18 mouse cellular contexts compared by ENCODE assay signal in the genomic region with DNA sequence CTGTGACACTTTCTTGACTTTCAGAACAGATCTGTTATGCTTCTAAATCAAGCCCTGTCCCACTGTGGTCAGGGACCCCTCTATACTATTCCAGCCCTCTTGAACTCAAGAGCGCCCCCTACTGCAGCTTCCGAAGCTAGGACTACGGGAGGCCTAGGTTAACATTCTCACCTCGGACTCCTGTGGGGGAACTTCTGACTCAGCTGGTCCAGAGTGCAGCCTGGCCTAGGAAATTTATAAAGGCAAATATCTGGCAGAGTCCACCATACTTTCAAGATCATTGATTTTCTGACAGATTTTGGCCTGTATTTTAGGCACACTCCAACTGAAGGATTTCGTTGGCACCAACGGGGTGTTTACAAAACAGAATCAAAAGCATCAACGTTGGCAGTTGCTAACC. TPM values are rescaled to one million over a fixed set of nuclear protein-coding genes. Genes with fewer than 3 reads are reported as not detected.
A peak's percentile ranks its signal among the peaks of the same experiment; 100 is the strongest.
DNase-seq lines count a peak whose midpoint lies in the region; ATAC-seq and TF ChIP-seq lines count a peak whose summit lies in the region.
"Had no signal": no experiment of that assay in that cellular context is flagged by ENCODE, and none has a peak within 500 bp of the region (broad histone marks: within the 10 kb centered on the region; RNA-seq: fewer than 3 reads in every experiment).

No protein-coding gene starts in this region.

- no peaks in the 10 kb centered on the region for H3K4me1 ChIP-seq in kidney, embryonic 14.5 days (ENCODE audit: control insufficient read depth, insufficient read depth, low read length)
- peaks cover 21% of the 10 kb centered on the region for H3K4me1 ChIP-seq in liver, postnatal 0 days (ENCODE audit: insufficient read depth)
- H3K4me1 ChIP-seq in liver, embryonic 11.5 days (replicated peaks; ENCODE audit: control insufficient read depth, insufficient read depth, low read length), result peaks cover 33% of the 10 kb centered on the region
- H3K4me1 ChIP-seq in ES-Bruce4 (ENCODE audit: control insufficient read depth, insufficient read depth, low read length), result peaks cover 5% of the 10 kb centered on the region
- H3K4me1 ChIP-seq in forebrain, embryonic 16.5 days (replicated peaks; ENCODE audit: control insufficient read depth, insufficient read depth, low read length), result no peaks in the 10 kb centered on the region
- H3K4me1 ChIP-seq: hindbrain, embryonic 15.5 days; midbrain, embryonic 12.5 days had no signal

- no peak overlapping the region for H3K9ac ChIP-seq in kidney, embryonic 14.5 days (ENCODE audit: low read depth, low read length)
- H3K9ac ChIP-seq in liver, postnatal 0 days (replicated peaks), result no peak overlapping the region
- H3K9ac ChIP-seq in liver, embryonic 11.5 days (ENCODE audit: low read depth, low read length), result no peak overlapping the region
- no peak overlapping the region for H3K9ac ChIP-seq in ES-Bruce4 (ENCODE audit: low read depth, poor library complexity, severe bottlenecking)
- no peak overlapping the region for H3K9ac ChIP-seq in forebrain, embryonic 16.5 days (replicated peaks; ENCODE audit: low read depth, low read length)
- H3K9ac ChIP-seq: hindbrain, embryonic 15.5 days; liver, embryonic 13.5 days; midbrain, embryonic 12.5 days had no signal

- peaks cover 27% of the 10 kb centered on the region; the same call in 1 of the 2 replicates for H3K36me3 ChIP-seq in kidney, embryonic 14.5 days (ENCODE audit: control insufficient read depth, insufficient read depth, low read length)
- H3K36me3 ChIP-seq in liver, postnatal 0 days (replicated peaks; ENCODE audit: insufficient read depth, low read length), result peaks cover 53% of the 10 kb centered on the region
- peaks cover 37% of the 10 kb centered on the region for H3K36me3 ChIP-seq in liver, embryonic 11.5 days (ENCODE audit: control insufficient read depth, insufficient read depth, low read length)
- peaks cover 3% of the 10 kb centered on the region for H3K36me3 ChIP-seq in ES-Bruce4 (ENCODE audit: control insufficient read depth, insufficient read depth, low read length, poor library complexity, severe bottlenecking)
- peaks cover 8% of the 10 kb centered on the region; the same call in 1 of the 2 replicates for H3K36me3 ChIP-seq in forebrain, embryonic 16.5 days (ENCODE audit: control insufficient read depth, insufficient read depth)

- TF ChIP-seq CTCF in liver, postnatal 0 days (IDR thresholded peaks at IDR 0.05; ENCODE audit: low read depth), result peak; percentile 39; the same call in 1 of the 2 replicates
- TF ChIP-seq CTCF in ES-Bruce4 (IDR thresholded peaks at IDR 0.05; ENCODE audit: low read depth, low read length), result peak; percentile 62

- WGBS in kidney, embryonic 14.5 days, result 89% methylated on average over 7 of the region's 7 CpGs
- 83% methylated on average over 7 of the region's 7 CpGs for WGBS in liver, postnatal 0 days (ENCODE audit: insufficient replicate concordance)
- 84% methylated on average over 7 of the region's 7 CpGs for WGBS in liver, embryonic 11.5 days
- WGBS in forebrain, embryonic 16.5 days, result 85% methylated on average over 7 of the region's 7 CpGs

- TF ChIP-seq EP300 in liver, postnatal 0 days (IDR thresholded peaks at IDR 0.05; ENCODE audit: low read depth), result no peak
- no peak for TF ChIP-seq EP300 in ES-Bruce4 (IDR thresholded peaks at IDR 0.05; ENCODE audit: insufficient read depth, low read depth, low read length)

- no peaks in the 10 kb centered on the region for H3K27me3 ChIP-seq in kidney, embryonic 14.5 days (ENCODE audit: control insufficient read depth, insufficient read depth, low read length)
- H3K27me3 ChIP-seq in liver, postnatal 0 days (ENCODE audit: insufficient read depth, low read length), result no peaks in the 10 kb centered on the region
- H3K27me3 ChIP-seq in liver, embryonic 11.5 days (replicated peaks; ENCODE audit: control insufficient read depth, insufficient read depth, low read length), result no peaks in the 10 kb centered on the region
- H3K27me3 ChIP-seq in ES-Bruce4 (ENCODE audit: control insufficient read depth, insufficient read depth, low read length, poor library complexity, severe bottlenecking), result no peaks in the 10 kb centered on the region
- H3K27me3 ChIP-seq in forebrain, embryonic 16.5 days (replicated peaks; ENCODE audit: control insufficient read depth, insufficient read depth, low read length), result no peaks in the 10 kb centered on the region
- H3K27me3 ChIP-seq: hindbrain, embryonic 15.5 days; liver, embryonic 13.5 days; midbrain, embryonic 12.5 days had no signal

- DNase-seq in kidney, adult 18-20 months, result peak; percentile 40
- no peak for DNase-seq in liver, postnatal 0 days
- DNase-seq in liver, embryonic 11.5 days (ENCODE audit: low spot score), result no peak
- DNase-seq in ZHBTc4 (ENCODE audit: low read depth, low spot score), result peak; percentile 81
- DNase-seq in spleen, postnatal 4 days (ENCODE audit: low spot score in 2 of 2), result no peak
- DNase-seq: cerebellum, adult 11-12 months; gastrocnemius, postnatal 10 days; heart, postnatal 10 days; liver, embryonic 13.5 days; lung, postnatal 14 days; right cerebral cortex, adult 18-20 months; spleen, adult 18-20 months had no signal

- H3K27ac ChIP-seq in kidney, embryonic 14.5 days (ENCODE audit: low read depth, low read length), result no peak overlapping the region
- H3K27ac ChIP-seq in liver, postnatal 0 days (ENCODE audit: low read depth), result no peak overlapping the region
- no peak overlapping the region for H3K27ac ChIP-seq in liver, embryonic 11.5 days (ENCODE audit: low read depth, low read length)
- no peak overlapping the region for H3K27ac ChIP-seq in ES-Bruce4 (ENCODE audit: insufficient read depth, low read length)
- H3K27ac ChIP-seq in forebrain, embryonic 16.5 days (ENCODE audit: low read length), result no peak overlapping the region
- H3K27ac ChIP-seq: hindbrain, embryonic 15.5 days; liver, embryonic 13.5 days; midbrain, embryonic 12.5 days had no signal

- no peak overlapping the region for H3K4me3 ChIP-seq in kidney, embryonic 14.5 days (ENCODE audit: low read length)
- no peak overlapping the region for H3K4me3 ChIP-seq in liver, postnatal 0 days (ENCODE audit: low read depth, low read length)
- no peak overlapping the region for H3K4me3 ChIP-seq in liver, embryonic 11.5 days (ENCODE audit: low read depth, low read length)
- no peak overlapping the region for H3K4me3 ChIP-seq in ES-Bruce4 (ENCODE audit: low read depth, low read length)
- H3K4me3 ChIP-seq in forebrain, embryonic 16.5 days (replicated peaks; ENCODE audit: low read length), result no peak overlapping the region
- H3K4me3 ChIP-seq: hindbrain, embryonic 15.5 days; liver, embryonic 13.5 days; midbrain, embryonic 12.5 days; myocyte had no signal

- no peak for ATAC-seq in kidney, embryonic 14.5 days (ENCODE audit: low FRiP score, low TSS enrichment)
- no peak for ATAC-seq in liver, postnatal 0 days
- ATAC-seq in liver, embryonic 11.5 days (replicated peaks; ENCODE audit: low FRiP score), result no peak
- no peak for ATAC-seq in forebrain, embryonic 16.5 days

- no peak overlapping the region for H3K4me2 ChIP-seq in kidney, embryonic 14.5 days (replicated peaks; ENCODE audit: low read depth, low read length)
- H3K4me2 ChIP-seq in liver, postnatal 0 days (ENCODE audit: low read depth, low read length), result no peak overlapping the region
- H3K4me2 ChIP-seq in liver, embryonic 11.5 days, result no peak overlapping the region
- no peak overlapping the region for H3K4me2 ChIP-seq in forebrain, embryonic 16.5 days (ENCODE audit: low read length)
- H3K4me2 ChIP-seq: hindbrain, embryonic 15.5 days; liver, embryonic 13.5 days; midbrain, embryonic 12.5 days had no signal

- no peak for TF ChIP-seq POLR2A in ES-Bruce4 (IDR thresholded peaks at IDR 0.05; ENCODE audit: insufficient read depth, low read length)

- H3K9me3 ChIP-seq in kidney, embryonic 14.5 days (ENCODE audit: control insufficient read depth, low read length), result no peaks in the 10 kb centered on the region
- no peaks in the 10 kb centered on the region for H3K9me3 ChIP-seq in liver, postnatal 0 days (ENCODE audit: low read length)
- H3K9me3 ChIP-seq in liver, embryonic 11.5 days (ENCODE audit: control insufficient read depth, low read length), result no peaks in the 10 kb centered on the region
- H3K9me3 ChIP-seq in ES-Bruce4 (replicated peaks; ENCODE audit: control insufficient read depth, insufficient read depth, low read length, poor library complexity, severe bottlenecking), result no peaks in the 10 kb centered on the region
- H3K9me3 ChIP-seq in forebrain, embryonic 16.5 days (ENCODE audit: control insufficient read depth, low read length), result no peaks in the 10 kb centered on the region
- H3K9me3 ChIP-seq: hindbrain, embryonic 15.5 days; liver, embryonic 13.5 days; midbrain, embryonic 12.5 days had no signal

RNA-seq across cellular contexts. Expression of a gene that starts 11.0 kb away (rescaled TPM):
- 153 and 164 TPM in 2 replicates for polyA plus RNA-seq in kidney, embryonic 14.5 days (2014; fragmentation: Nextera tagmentation; extraction: Ambion mirVana)
- 55.4 and 62.0 TPM in 2 replicates for polyA plus RNA-seq in liver, postnatal 0 days (2015; fragmentation: Nextera tagmentation; extraction: Ambion mirVana)
- 180 and 196 TPM in 2 replicates for polyA plus RNA-seq in liver, embryonic 11.5 days (2014; fragmentation: Nextera tagmentation; extraction: Ambion mirVana)
- polyA plus RNA-seq in ES-Bruce4 (2011; ENCODE audit: insufficient read depth, insufficient read length, low read depth, missing spikeins), result 181 and 185 TPM in 2 replicates
- 132 and 140 TPM in 2 replicates for polyA plus RNA-seq in forebrain, embryonic 16.5 days (2015; fragmentation: Nextera tagmentation; extraction: Ambion mirVana)

Comparison
In these comparisons a context has a peak if more than half of its experiments do, and no peak if none do; other contexts are left out.
1. DNase-seq: peak in kidney, adult 18-20 months (single experiment) and ZHBTc4 (single experiment); none in liver, postnatal 0 days (single experiment), liver, embryonic 11.5 days (single experiment) and spleen, postnatal 4 days (0 of 2).